Mouse (Mus musculus): ENCODE measurements at regions not wholly inside any gene's neighbourhood (a gene's known extent, or its start where the extent isn't known, plus 50 kb on each side); places are given as distances from the start of the nearest gene placed in this dataset.

DNA sequence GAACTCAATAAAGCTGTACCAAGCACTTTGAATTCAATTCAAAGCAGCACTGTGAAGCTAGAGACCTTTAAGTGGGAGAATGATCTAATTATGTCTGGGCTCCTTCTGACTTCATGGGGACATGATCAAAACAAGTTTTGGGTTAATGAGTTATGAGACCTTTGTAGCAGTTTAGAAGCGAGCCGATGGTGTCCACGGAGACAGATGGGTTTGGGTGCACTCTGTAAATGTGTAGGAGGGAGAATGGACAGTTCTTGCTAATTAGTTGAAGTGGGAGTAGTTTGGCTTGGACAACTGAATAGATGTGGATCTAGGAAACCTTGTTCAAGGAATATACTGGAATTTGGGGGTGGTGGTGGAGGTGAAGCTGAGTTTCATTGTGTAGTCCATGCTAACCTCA, 186.3 kb upstream of the Cldn34b3 start:
- Histone ChIP-seq H3K27me3 (replicated peaks; ENCODE audit: insufficient read depth, low read length) (no peaks in the 10 kb centered on the region), H3K4me2 (replicated peaks; ENCODE audit: low read depth, low read length) (no peak overlapping the region), H3K4me3 (ENCODE audit: low read depth, low read length) (no peak overlapping the region), H3K4me1 (ENCODE audit: insufficient read depth, low read depth, low read length) (no peaks in the 10 kb centered on the region), H3K27ac (ENCODE audit: low read length) (no peak overlapping the region), H3K36me3 (ENCODE audit: insufficient read depth, low read length) (no peaks in the 10 kb centered on the region), H3K9me3 (ENCODE audit: low read length) (no peaks in the 10 kb centered on the region), H3K9ac (replicated peaks; ENCODE audit: low read depth) (no peak overlapping the region)
- DNase-seq (ENCODE audit: low spot score), result no peak
- TF ChIP-seq EP300 (IDR thresholded peaks at IDR 0.05) (no peak), CTCF (IDR thresholded peaks at IDR 0.05) (no peak)
- WGBS, result 90% methylated on average over 3 of the region's 3 CpGs
- no peak for ATAC-seq

DNA sequence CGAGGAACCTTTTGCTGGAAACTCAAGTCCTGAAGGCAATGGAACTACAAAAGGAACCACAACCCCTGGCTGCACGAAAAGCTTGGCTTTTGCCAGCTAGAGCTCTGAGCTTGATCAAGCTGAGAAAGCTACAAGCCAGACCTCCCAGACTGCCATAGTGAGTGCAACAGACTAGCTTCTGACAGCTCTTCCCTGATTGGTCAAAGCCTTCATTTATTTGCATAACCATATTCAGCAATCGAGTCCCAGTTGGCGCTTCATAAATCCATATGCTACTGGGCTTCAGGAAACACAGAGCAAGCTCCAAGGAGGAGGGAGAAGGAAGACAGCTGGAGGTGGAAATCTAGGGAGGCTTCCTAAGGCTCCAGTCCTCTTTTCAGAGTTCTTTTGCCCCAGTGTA, 181.4 kb upstream of the Cldn34b3 start:
- H3K4me1 ChIP-seq (ENCODE audit: insufficient read depth, low read depth, low read length), result no peaks in the 10 kb centered on the region
- no peak overlapping the region for H3K4me3 ChIP-seq (ENCODE audit: low read depth, low read length)
- H3K36me3 ChIP-seq (ENCODE audit: insufficient read depth, low read length), result no peaks in the 10 kb centered on the region
- 47% methylated on average over 4 of the region's 4 CpGs for WGBS
- no peak overlapping the region for H3K9ac ChIP-seq (replicated peaks; ENCODE audit: low read depth)
- peak; percentile 66 for DNase-seq (ENCODE audit: low spot score)
- no peaks in the 10 kb centered on the region for H3K9me3 ChIP-seq (ENCODE audit: low read length)
- TF ChIP-seq CTCF (IDR thresholded peaks at IDR 0.05) (no peak), EP300 (IDR thresholded peaks at IDR 0.05) (no peak)
- no peak overlapping the region for H3K27ac ChIP-seq (ENCODE audit: low read length)
- H3K4me2 ChIP-seq (replicated peaks; ENCODE audit: low read depth, low read length), result no peak overlapping the region
- no peaks in the 10 kb centered on the region for H3K27me3 ChIP-seq (replicated peaks; ENCODE audit: insufficient read depth, low read length)
- peak; percentile 77 for ATAC-seq

DNA sequence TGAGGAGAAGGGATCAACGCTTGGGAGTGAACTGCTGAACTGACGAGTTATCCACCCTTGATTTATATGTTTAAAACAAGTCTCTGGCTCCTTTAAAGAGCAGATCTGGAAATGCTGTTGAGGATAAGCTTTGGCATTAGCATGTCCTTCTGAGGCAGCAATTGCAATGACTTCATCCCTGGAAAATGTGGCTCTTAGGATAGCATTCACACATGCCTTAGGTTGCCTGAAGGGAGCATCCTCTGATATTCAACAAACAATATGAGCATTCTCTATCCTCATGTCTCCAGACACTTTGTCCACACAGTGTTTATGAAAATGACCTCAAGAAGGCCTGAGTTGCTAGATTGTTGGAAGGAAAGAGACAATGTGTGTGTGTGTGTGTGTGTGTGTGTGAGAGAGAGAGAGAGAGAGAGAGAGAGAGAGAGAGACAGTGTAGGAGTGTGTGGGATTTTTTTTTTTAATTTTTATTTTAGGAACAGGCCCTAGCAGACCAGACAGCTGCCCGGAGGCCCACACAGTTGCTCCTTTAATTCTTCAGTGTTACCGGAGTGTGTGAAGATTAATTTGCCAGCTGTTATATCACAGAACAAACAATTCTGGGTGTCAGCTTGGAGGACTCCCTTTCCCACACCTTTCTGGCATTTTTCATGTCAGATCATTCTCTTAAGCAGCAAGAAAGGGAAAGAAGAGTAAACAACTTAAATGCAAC, 153.2 kb upstream of the Cldn34b3 start:
- WGBS, result 48% methylated on average over 4 of the region's 4 CpGs
- Histone ChIP-seq H3K36me3 (ENCODE audit: insufficient read depth, low read length) (no peaks in the 10 kb centered on the region), H3K4me3 (ENCODE audit: low read depth, low read length) (no peak overlapping the region), H3K27ac (ENCODE audit: low read length) (no peak overlapping the region), H3K27me3 (replicated peaks; ENCODE audit: insufficient read depth, low read length) (no peaks in the 10 kb centered on the region), H3K4me2 (replicated peaks; ENCODE audit: low read depth, low read length) (no peak overlapping the region), H3K4me1 (ENCODE audit: insufficient read depth, low read depth, low read length) (no peaks in the 10 kb centered on the region), H3K9me3 (ENCODE audit: low read length) (no peaks in the 10 kb centered on the region), H3K9ac (replicated peaks; ENCODE audit: low read depth) (no peak overlapping the region)
- TF ChIP-seq CTCF (IDR thresholded peaks at IDR 0.05) (no peak), EP300 (IDR thresholded peaks at IDR 0.05) (no peak)
- ATAC-seq (no peak), DNase-seq (ENCODE audit: low spot score) (no peak)

DNA sequence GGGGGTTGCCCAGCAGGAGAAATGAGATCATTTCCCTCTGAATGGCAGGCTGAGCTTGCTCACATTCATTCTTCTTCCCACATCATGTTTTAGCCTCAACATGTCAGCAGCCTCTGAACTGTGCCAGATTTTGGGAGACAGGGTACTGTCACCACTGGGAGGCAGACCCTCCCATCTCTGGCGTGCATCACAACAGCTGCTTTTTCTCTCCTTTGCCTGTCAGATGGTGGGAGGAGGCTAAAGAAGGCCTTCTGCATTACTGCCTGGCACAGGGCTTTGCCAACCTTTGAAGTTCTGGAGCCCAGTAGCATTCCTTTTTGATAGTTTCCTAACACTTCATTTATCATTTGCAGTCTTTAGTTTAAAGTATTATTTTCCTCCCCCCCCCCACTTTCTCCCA, 148.0 kb upstream of the Cldn34b3 start:
- no peak overlapping the region for H3K27ac ChIP-seq (ENCODE audit: low read length)
- ATAC-seq, result peak; percentile 71

DNA sequence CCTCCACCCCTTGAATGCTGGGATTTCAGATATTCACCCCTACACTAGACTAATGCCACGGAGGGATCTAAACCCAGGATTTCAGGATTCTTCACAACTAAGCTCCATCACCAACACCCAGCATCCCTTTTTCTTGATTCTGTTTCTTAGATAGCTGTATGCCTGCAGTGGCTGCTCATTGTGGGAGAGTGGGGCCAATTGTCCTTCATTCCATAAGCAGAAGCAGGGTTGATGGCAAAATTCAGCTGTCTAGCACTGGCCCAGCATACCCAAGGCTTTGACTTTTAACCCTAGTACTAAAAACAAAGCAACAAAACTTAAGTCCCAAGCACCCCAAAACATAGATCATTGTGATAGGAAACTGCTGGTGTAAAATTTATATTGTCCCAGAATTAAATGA, 147.5 kb upstream of the Cldn34b3 start:
- no peak for TF ChIP-seq CTCF (IDR thresholded peaks at IDR 0.05)
- no peak for TF ChIP-seq EP300 (IDR thresholded peaks at IDR 0.05)
- H3K27me3 ChIP-seq (replicated peaks; ENCODE audit: insufficient read depth, low read length), result no peaks in the 10 kb centered on the region
- no peak overlapping the region for H3K4me2 ChIP-seq (replicated peaks; ENCODE audit: low read depth, low read length)
- WGBS, result 57% methylated on average over 1 of the region's 1 CpGs
- no peaks in the 10 kb centered on the region for H3K9me3 ChIP-seq (ENCODE audit: low read length)
- ATAC-seq (no peak; the same call in 1 of the 2 replicates), DNase-seq (ENCODE audit: low spot score) (no peak)
- H3K4me1 ChIP-seq (ENCODE audit: insufficient read depth, low read depth, low read length), result no peaks in the 10 kb centered on the region
- H3K27ac ChIP-seq (ENCODE audit: low read length), result no peak overlapping the region
- no peak overlapping the region for H3K4me3 ChIP-seq (ENCODE audit: low read depth, low read length)
- no peaks in the 10 kb centered on the region for H3K36me3 ChIP-seq (ENCODE audit: insufficient read depth, low read length)
- H3K9ac ChIP-seq (replicated peaks; ENCODE audit: low read depth), result no peak overlapping the region

More for the DNA sequence above, 148.0 kb upstream of the Cldn34b3 start:
- Histone ChIP-seq H3K4me1 (ENCODE audit: insufficient read depth, low read depth, low read length) (no peaks in the 10 kb centered on the region), H3K9ac (replicated peaks; ENCODE audit: low read depth) (no peak overlapping the region), H3K9me3 (ENCODE audit: low read length) (no peaks in the 10 kb centered on the region), H3K4me2 (replicated peaks; ENCODE audit: low read depth, low read length) (no peak overlapping the region), H3K27me3 (replicated peaks; ENCODE audit: insufficient read depth, low read length) (no peaks in the 10 kb centered on the region), H3K4me3 (ENCODE audit: low read depth, low read length) (no peak overlapping the region), H3K36me3 (ENCODE audit: insufficient read depth, low read length) (no peaks in the 10 kb centered on the region)
- peak; percentile 33 for TF ChIP-seq CTCF (IDR thresholded peaks at IDR 0.05)
- TF ChIP-seq EP300 (IDR thresholded peaks at IDR 0.05), result no peak
- DNase-seq (ENCODE audit: low spot score), result peak; percentile 18
- WGBS, result 55% methylated on average over 1 of the region's 1 CpGs

DNA sequence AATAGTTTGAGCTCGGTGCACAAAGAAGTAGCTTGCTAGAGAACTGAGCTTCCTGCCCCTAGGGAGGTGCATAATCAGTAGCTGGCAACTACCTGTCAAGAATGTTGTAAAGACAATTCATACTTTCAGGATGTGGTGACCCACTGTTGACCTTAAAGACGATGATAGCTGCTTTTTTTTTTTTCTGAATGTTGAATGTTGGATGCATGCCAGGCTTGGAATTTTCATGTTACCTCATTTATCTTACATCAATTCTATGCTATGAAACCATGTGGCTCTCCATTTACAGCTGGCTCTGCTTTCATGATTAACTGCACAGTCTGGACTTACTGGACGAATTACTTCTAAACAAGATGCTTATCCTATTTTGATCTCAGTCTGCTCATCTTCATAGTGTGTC, 143.2 kb upstream of the Cldn34b3 start:
- Histone ChIP-seq H3K27me3 (replicated peaks; ENCODE audit: insufficient read depth, low read length) (no peaks in the 10 kb centered on the region), H3K4me3 (ENCODE audit: low read depth, low read length) (no peak overlapping the region), H3K9me3 (ENCODE audit: low read length) (no peaks in the 10 kb centered on the region), H3K27ac (ENCODE audit: low read length) (no peak overlapping the region), H3K9ac (replicated peaks; ENCODE audit: low read depth) (no peak overlapping the region), H3K4me1 (ENCODE audit: insufficient read depth, low read depth, low read length) (no peaks in the 10 kb centered on the region), H3K4me2 (replicated peaks; ENCODE audit: low read depth, low read length) (no peak overlapping the region), H3K36me3 (ENCODE audit: insufficient read depth, low read length) (no peaks in the 10 kb centered on the region)
- DNase-seq (ENCODE audit: low spot score), result no peak
- 18% methylated on average over 3 of the region's 3 CpGs for WGBS
- TF ChIP-seq EP300 (IDR thresholded peaks at IDR 0.05) (no peak), CTCF (IDR thresholded peaks at IDR 0.05) (no peak)
- no peak for ATAC-seq
